Mouse (Mus musculus): Measurements from ENCODE around the gene Fgd5. TPM values are rescaled to one million over a fixed set of nuclear protein-coding genes. Genes with fewer than 3 reads are reported as not detected.

Fgd5 gene
- polyA plus RNA-seq, 1 experiment from 2014 or later: 21.0 TPM

DNA sequence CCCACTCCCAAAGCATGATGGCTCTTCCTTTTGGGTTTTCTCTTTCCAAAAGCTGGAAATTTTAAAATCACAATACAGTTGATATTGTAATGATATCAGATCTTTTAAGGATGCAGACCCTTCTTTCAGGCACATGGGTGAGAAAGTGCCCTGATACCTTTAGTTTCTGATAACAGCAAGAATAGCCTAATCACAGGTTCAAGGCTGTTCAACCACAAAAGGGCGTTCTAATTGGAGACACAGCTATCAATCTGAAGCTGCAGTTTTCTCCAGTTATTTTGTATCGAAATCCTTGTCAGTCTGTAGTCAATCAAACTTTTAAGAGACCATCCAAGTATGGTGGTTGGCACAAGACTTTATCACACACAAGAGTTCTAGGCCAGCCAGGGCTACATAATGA, 115.2 kb downstream of the Fgd5 start:
- Histone ChIP-seq H3K4me2 (ENCODE audit: low read depth, low read length) (no peak overlapping the region), H3K9ac (ENCODE audit: low read length) (no peak overlapping the region), H3K9me3 (ENCODE audit: control insufficient read depth, low read length) (no peaks in the 10 kb centered on the region), H3K36me3 (ENCODE audit: control insufficient read depth, insufficient read depth, low read length) (no peaks in the 10 kb centered on the region), H3K4me3 (ENCODE audit: low read length) (no peak overlapping the region), H3K4me1 (replicated peaks; ENCODE audit: control insufficient read depth, insufficient read depth, low read length) (peaks cover 22% of the 10 kb centered on the region), H3K27ac (ENCODE audit: low read length) (no peak overlapping the region), H3K27me3 (ENCODE audit: control insufficient read depth, insufficient read depth, low read depth, low read length) (no peaks in the 10 kb centered on the region)
- 84% methylated on average over 2 of the region's 2 CpGs for WGBS
- no peak for ATAC-seq (ENCODE audit: low read depth)

DNA sequence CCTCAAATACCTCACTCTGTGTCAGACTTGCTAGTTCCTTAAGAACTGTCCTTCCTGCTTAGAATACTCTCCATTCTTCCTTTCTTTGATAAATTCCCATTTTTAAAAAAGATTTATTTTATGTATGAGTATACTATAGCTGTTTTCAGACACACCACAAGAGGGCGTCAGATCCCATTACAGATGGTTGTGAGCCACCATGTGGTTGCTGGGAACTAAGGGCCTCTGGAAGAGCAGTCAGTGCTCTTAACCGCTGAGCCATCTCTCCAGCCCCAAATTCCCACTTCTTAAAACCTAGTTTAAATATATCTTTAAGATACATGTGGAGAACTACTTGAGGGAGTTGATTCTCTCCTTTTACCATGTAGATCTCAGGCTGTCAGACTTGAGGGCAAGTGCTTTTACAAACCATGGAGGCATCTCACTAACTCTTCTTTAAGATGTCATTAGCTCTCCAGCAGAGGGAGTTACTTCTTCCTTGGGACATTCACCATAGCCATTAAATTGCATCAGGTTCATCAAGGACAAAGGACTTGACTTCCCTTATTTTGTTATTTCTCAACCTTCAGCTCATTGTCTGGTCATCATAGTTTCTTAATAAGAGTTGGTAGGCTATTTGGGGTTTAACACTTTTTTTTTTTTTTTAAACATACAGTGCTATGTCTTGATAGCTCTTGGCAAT, 122.1 kb downstream of the Fgd5 start:
- H3K36me3 ChIP-seq (ENCODE audit: control insufficient read depth, insufficient read depth, low read length): no peaks in the 10 kb centered on the region
- H3K4me2 ChIP-seq (ENCODE audit: low read depth, low read length): no peak overlapping the region
- H3K27me3 ChIP-seq (ENCODE audit: control insufficient read depth, insufficient read depth, low read depth, low read length): no peaks in the 10 kb centered on the region
- no peaks in the 10 kb centered on the region for H3K9me3 ChIP-seq (ENCODE audit: control insufficient read depth, low read length)
- H3K9ac ChIP-seq (ENCODE audit: low read length): no peak overlapping the region
- no peak overlapping the region for H3K27ac ChIP-seq (ENCODE audit: low read length)
- no peak overlapping the region for H3K4me3 ChIP-seq (ENCODE audit: low read length)
- WGBS: 68% methylated on average over 2 of the region's 2 CpGs
- no peaks in the 10 kb centered on the region; the same call in 1 of the 2 replicates for H3K4me1 ChIP-seq (replicated peaks; ENCODE audit: control insufficient read depth, insufficient read depth, low read length)
- ATAC-seq (ENCODE audit: low read depth): no peak

DNA sequence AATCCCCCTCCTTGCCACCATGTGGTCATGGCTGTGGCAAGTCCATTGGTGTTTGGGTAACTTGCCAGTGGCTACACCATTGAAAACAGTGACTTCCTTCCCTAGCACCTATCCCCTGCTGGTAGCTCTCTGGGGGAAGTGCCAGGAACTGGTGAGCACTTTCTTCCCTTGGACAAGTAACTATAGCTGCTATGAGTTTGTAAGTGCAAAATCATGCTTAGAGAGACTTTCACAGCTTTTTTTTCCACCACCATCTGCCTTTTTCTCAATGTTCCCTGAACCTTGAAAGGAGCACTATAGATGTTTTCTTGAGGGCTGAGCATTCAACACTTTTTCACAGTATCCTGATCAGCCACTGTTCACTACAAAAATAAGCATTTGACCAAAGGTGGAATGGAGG, 145.9 kb downstream of the Fgd5 start:
- Histone ChIP-seq H3K9ac (ENCODE audit: low read length) (no peak overlapping the region), H3K27me3 (ENCODE audit: control insufficient read depth, insufficient read depth, low read depth, low read length) (no peaks in the 10 kb centered on the region), H3K4me3 (ENCODE audit: low read length) (no peak overlapping the region), H3K9me3 (ENCODE audit: control insufficient read depth, low read length) (no peaks in the 10 kb centered on the region), H3K4me2 (ENCODE audit: low read depth, low read length) (no peak overlapping the region), H3K36me3 (ENCODE audit: control insufficient read depth, insufficient read depth, low read length) (peaks cover 2% of the 10 kb centered on the region; the same call in 1 of the 2 replicates), H3K4me1 (replicated peaks; ENCODE audit: control insufficient read depth, insufficient read depth, low read length) (no peaks in the 10 kb centered on the region), H3K27ac (ENCODE audit: low read length) (no peak overlapping the region)
- no peak for ATAC-seq (ENCODE audit: low read depth)

Other genes starting within 250 kb of the Fgd5 start
- gene Grip2, start 151.6 kb upstream of the Fgd5 start, polyA plus RNA-seq (2015; fragmentation: Nextera tagmentation; extraction: Ambion mirVana): 0.46 and 0.69 TPM in 2 replicates
- gene Ccdc174, start 100.8 kb upstream of the Fgd5 start, polyA plus RNA-seq (2015; fragmentation: Nextera tagmentation; extraction: Ambion mirVana): 28.4 and 35.5 TPM in 2 replicates
- gene 4930590J08Rik, start 76.1 kb upstream of the Fgd5 start, polyA plus RNA-seq (2015; fragmentation: Nextera tagmentation; extraction: Ambion mirVana): 0.10 and 0.31 TPM in 2 replicates
- gene Nr2c2, start 112.5 kb downstream of the Fgd5 start, polyA plus RNA-seq (2015; fragmentation: Nextera tagmentation; extraction: Ambion mirVana): 14.8 and 15.3 TPM in 2 replicates
- 66.3 and 76.8 TPM in 2 replicates for gene Mrps25, start 205.2 kb downstream of the Fgd5 start, polyA plus RNA-seq (2015; fragmentation: Nextera tagmentation; extraction: Ambion mirVana)
- gene Rbsn, start 236.0 kb downstream of the Fgd5 start, polyA plus RNA-seq (2015; fragmentation: Nextera tagmentation; extraction: Ambion mirVana): 21.6 and 24.1 TPM in 2 replicates